Mouse (Mus musculus) thymus, adult 2 months (tissue): ENCODE data around the gene Gm11985.

Source experiments
- CTCF ChIP-seq: fragments of 200-500 bp; IDR thresholded peaks from 2 replicates; pipeline ENCODE4 v1.5.1; 2012; ENCODE audit warnings: mild to moderate bottlenecking, control low read depth, low read length, moderate library complexity, borderline replicate concordance; ENCODE audit not compliant: control insufficient read depth, poor library complexity, insufficient read depth; ENCODE audit errors: extremely low read depth
- POLR2A ChIP-seq: fragments of 200-500 bp; IDR thresholded peaks from 2 replicates; pipeline ENCODE4 v1.6.1; 2012; ENCODE audit warnings: mild to moderate bottlenecking, low read length, control low read depth, moderate library complexity; ENCODE audit not compliant: control insufficient read depth, poor library complexity, insufficient read depth; ENCODE audit errors: extremely low read depth

DNA sequence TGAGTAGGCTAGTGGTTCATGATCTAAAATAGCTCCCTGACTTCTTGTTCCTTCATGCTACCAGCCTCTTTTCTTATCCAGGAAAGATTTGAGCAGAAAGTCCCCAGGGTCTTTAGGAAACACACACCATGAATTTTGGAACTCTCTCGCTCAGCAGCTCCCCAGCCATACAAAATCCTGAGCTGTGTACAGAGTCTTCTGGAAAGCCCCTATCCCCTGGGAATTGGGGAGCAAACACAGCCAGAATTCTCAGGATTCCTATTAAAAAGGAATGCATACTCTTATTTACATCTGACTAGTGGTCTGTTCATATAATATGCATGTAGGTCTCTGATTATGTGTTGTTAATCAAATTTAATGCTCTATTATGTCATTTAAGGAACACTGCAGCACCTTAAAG, 46.1 kb upstream of the Gm11985 start:
- no peak for TF ChIP-seq CTCF
- no peak for TF ChIP-seq POLR2A
